Mouse (Mus musculus): ENCODE results near the gene Oaz3.

Oaz3 gene

DNA sequence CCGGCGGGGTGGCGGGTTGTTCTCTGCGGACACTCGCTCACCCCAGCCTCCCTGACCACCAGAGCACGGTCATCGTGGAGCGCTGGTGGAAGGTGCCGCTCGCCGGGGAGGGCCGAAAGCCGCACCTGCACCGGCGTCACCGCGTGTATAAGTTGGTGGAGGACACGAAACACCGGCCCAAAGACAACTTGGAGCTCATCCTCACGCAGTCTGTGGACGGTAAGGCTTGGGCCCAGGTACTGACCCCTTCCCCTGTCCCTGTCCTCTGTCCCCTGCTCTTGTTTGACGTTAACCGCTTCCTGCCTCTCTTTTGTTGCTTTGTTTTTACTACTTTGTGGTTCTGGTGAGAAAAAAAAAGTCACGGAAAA is at the start of gene Oaz3:
Oaz3 (minus strand) TSS at position 319 of the 368 bp plus-strand sequence.
- peak; percentile 17 for DNase-seq (ENCODE audit: low spot score)

- no peak for DNase-seq (ENCODE audit: low spot score)
Observed at GRCm38 (mm10) chr3:94487581-94487980, 43.9 kb upstream of the Oaz3 start.

DNA sequence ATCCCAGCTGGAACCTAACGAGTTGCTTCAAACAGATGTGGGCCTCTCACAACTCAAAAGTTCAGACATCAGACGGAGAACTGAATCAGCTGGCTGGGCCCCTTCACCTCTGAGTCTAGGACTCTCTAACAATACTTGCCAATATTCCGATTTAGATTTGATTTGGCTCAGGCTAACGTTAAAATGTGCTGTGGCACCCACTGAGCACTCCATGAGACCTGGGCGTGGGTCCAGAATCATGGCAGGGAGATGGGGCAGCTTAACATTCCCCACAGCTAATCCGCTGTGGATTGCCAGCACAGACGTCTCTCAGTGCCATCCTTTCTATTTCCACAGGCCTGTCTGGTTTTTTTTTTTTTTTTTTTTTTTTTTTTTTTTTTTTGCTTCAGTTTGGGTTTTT is 42.2 kb upstream of the Oaz3 start:
- no peak for DNase-seq (ENCODE audit: low spot score)

DNA sequence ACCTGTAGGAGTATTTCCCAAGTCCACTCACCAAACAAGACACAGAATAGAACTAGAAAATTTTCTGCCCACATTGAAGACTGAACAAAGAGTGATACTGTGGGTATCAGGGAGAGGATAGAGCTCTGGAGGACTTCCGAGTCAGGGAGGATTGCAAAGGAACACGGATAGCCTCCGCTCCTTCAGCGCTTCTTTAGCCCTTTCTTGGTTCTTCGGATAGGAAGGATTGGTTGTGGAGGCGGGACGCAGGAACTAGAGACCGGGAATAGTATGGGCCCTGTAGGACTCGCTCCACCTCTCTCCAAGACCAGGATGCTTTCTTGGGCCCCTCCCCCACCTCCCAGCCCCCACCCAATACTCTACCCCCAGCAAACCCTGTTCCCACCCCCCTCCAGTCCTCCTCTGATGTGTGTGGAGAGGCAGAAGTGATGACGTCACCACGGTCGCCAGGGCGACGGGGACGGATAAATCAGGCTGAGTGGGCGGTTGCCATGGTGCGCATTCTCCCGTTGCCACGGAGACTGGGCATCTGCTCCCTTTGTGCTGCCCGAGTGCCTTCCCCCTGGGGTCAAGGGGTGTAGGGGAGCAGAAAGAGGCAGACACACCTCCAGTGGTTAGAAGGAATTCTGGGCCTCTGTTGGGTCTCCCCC is 40.2 kb upstream of the Oaz3 start:
- DNase-seq (ENCODE audit: low spot score): no peak

- peak; percentile 80 for DNase-seq (ENCODE audit: low spot score)
Observed at GRCm38 (mm10) chr3:94482764-94483385, 39.2 kb upstream of the Oaz3 start.

DNA sequence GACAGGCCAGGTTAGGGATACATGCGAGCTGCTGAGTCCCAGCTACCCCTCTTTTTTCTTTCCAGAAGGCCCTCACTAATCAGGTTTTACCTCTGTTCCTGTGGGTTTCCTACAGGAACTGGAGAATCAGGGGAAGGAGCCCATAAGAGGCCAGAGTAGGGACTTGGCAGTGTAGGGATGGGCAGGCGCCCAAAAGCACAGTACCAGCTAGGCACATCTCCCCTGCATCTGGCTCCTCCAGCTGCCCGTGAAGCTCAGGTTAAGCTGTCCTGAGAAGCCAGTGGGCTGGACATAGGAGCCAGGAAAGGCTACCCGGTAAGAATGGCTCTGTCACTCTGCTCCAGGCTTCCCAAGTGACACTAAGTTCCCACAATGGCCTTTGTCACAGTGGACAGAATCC is 37.7 kb upstream of the Oaz3 start:
- DNase-seq (ENCODE audit: low spot score): no peak

GRCm38 (mm10) chr3:94480291-94480884 is 36.7 kb upstream of the Oaz3 start, which contains the start of gene Riiad1:
TSS of gene Riiad1 (minus strand) at chr3:94480341.
- DNase-seq (ENCODE audit: low spot score): no peak

- no peak for DNase-seq (ENCODE audit: low spot score)
Observed at GRCm38 (mm10) chr3:94479564-94479963, 35.8 kb upstream of the Oaz3 start.

GRCm38 (mm10) chr3:94478591-94479169 is 35.0 kb upstream of the Oaz3 start:
- no peak for DNase-seq (ENCODE audit: low spot score)

DNA sequence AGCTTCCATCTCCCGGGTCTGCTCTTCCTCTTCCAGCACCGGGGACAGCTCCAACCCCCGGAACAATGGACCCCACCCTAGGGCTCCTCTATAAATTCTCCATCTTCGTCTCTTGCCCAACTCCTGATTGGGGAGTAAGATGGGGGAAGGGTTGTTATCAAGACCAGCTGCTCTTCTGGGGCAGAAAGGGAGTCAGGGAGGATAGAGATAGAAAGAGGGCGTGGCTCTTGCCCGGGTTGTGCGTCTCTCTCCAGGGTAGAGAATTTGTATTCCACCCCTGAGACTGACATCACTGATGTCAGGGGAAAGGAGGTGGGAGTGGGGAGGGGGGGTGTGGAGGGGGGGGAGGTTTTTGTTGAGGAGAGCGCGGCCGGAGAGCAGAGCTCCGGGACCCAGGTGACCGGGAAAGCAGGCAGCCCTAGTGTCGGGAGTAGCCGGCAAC is 34.3 kb upstream of the Oaz3 start, which contains the start of gene Celf3:
Celf3 (plus strand) TSS at position 315 of the 442 bp plus-strand sequence.
- DNase-seq (ENCODE audit: low spot score): no peak

DNA sequence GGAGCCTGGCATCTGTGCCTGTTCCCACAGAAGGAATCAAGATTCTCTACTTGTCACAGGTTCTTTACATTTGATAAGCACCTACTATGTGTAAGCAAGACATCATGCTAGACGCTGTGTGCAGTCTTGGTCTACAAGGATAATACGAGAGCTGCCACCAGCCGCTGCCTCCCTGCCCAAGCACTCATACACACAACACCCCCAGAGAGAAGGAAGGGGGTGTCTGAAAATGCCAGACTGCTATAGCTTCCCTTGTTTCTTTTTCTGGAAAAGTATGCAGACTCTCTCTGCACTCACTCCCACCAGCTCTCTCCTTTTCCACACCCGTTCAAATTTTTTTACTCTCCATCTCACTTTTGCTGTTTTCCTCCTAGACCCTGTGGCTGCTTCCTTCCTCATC is 33.7 kb upstream of the Oaz3 start:
- DNase-seq (ENCODE audit: low spot score): no peak

- no peak for DNase-seq (ENCODE audit: low spot score)
Observed at GRCm38 (mm10) chr3:94476301-94477035, 32.8 kb upstream of the Oaz3 start.

- DNase-seq (ENCODE audit: low spot score): no peak
Observed at GRCm38 (mm10) chr3:94473567-94474232, 30.0 kb upstream of the Oaz3 start.

- DNase-seq (ENCODE audit: low spot score): no peak
Observed at GRCm38 (mm10) chr3:94473115-94473505, 29.4 kb upstream of the Oaz3 start.

GRCm38 (mm10) chr3:94472447-94473114 is 28.9 kb upstream of the Oaz3 start:
- no peak for DNase-seq (ENCODE audit: low spot score)

DNA sequence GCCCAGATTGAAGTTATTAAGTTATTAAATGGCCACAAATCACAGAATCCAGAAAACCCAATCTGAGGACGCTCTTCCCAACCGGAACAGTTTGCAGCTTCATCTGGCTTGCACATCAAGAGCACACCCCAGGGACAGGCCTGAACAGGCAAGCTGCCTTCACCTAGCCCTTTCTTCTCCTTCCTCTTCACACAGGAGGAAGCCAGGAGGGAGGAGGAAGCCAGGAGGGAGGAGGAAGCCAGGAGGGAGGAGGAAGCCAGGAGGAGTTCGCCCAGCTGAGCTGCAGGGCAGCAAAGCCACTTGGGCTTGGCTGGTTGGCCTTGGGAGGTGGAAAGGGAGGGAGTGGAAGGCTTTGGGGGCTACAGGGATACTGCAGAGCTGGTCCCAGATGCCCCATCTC is 25.2 kb upstream of the Oaz3 start:
- no peak for DNase-seq (ENCODE audit: low spot score)

GRCm38 (mm10) chr3:94465632-94466430 is 22.1 kb upstream of the Oaz3 start:
- no peak for DNase-seq (ENCODE audit: low spot score)

DNA sequence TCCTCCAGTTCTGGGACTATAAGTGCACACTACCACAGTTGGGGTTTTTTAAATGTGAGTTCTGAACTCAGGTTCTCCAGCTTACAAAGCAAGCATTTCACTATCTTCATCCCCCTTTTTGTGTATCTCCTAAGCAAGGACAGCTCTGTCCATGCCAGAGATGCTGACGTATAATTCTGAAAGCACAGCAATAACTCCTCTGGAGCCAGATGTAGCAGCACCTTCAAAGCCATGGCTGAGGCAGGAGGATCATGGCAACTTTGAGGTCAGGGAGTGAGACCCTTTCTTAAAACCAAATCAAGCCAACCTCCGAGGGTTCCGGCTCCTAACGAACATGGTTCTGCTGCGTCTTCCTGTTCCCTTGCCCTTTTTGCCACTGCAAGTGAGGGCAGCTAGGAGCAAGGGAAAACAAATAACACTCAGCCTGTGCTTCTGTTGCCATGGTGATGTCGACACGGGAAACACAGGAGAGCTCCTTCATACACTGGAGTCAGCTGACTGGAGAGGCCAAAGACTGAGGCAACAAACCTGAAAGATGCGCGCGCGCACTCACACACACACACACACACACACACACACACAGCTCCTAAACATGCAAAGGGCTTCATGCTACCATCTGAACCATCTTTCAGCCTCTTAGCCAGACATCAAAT is 20.3 kb upstream of the Oaz3 start:
- DNase-seq (ENCODE audit: low spot score): no peak

- DNase-seq (ENCODE audit: low spot score): no peak
Observed at GRCm38 (mm10) chr3:94459834-94460233, 16.1 kb upstream of the Oaz3 start.

DNA sequence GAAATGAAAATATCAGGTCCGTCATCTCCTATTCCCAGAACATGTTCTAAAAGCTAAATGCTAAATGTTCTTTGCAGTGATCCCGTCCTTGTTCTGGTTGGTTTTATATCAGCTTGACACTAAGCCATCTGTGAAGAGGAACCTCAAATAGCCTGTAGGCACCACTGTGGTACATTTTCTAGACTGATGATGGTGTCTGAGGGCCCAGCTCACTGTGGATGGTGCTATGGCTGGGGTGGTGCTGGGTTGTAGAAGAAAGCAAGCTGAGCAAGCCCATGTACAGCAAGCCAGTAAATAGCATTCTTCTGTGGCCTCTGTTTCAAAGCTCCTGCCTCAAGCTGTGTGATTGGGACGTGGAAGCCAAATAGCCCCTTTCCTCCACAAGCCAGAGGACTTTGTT is 13.3 kb upstream of the Oaz3 start:
- no peak for DNase-seq (ENCODE audit: low spot score)

All from adipocyte (in vitro differentiated cells).